Mouse (Mus musculus) brain, embryonic 18.5 days (tissue): ENCODE data around the gene Dyrk3.

ENCODE experiments used
- DNase-seq: peaks from one replicate; pipeline ENCODE4 v3.0.0-alpha.2; 2012; ENCODE audit warnings: low read depth, low spot score

The Dyrk3 gene

GRCm38 (mm10) chr1:131112576-131112975 is 25.6 kb downstream of the Dyrk3 start:
- no peak for DNase-seq

GRCm38 (mm10) chr1:131110525-131111106 is 27.5 kb downstream of the Dyrk3 start:
- no peak for DNase-seq

GRCm38 (mm10) chr1:131107575-131108308 is 30.4 kb downstream of the Dyrk3 start:
- no peak for DNase-seq

GRCm38 (mm10) chr1:131103776-131104424 is 34.2 kb downstream of the Dyrk3 start:
- DNase-seq = no peak

GRCm38 (mm10) chr1:131100808-131101207 is 37.3 kb downstream of the Dyrk3 start:
- no peak for DNase-seq

GRCm38 (mm10) chr1:131097700-131098094 is 40.4 kb downstream of the Dyrk3 start, which contains the start of gene Mapkapk2:
Gene Mapkapk2, minus strand, starts transcription at chr1:131097826.
- peak; percentile 80 for DNase-seq

GRCm38 (mm10) chr1:131096803-131097699 is 41.1 kb downstream of the Dyrk3 start:
- DNase-seq = no peak

- no peak for DNase-seq
Measured at GRCm38 (mm10) chr1:131096132-131096695, 41.9 kb downstream of the Dyrk3 start.

GRCm38 (mm10) chr1:131095574-131095973 is 42.6 kb downstream of the Dyrk3 start:
- no peak for DNase-seq

GRCm38 (mm10) chr1:131093889-131094288 is 44.3 kb downstream of the Dyrk3 start:
- DNase-seq = no peak

- no peak for DNase-seq
Measured at GRCm38 (mm10) chr1:131092846-131093245, 45.3 kb downstream of the Dyrk3 start.

GRCm38 (mm10) chr1:131092173-131092572 is 46.0 kb downstream of the Dyrk3 start:
- no peak for DNase-seq

- no peak for DNase-seq
Measured at GRCm38 (mm10) chr1:131091481-131091880, 46.7 kb downstream of the Dyrk3 start.

- no peak for DNase-seq
Measured at GRCm38 (mm10) chr1:131090877-131091276, 47.3 kb downstream of the Dyrk3 start.

GRCm38 (mm10) chr1:131090261-131090660 is 47.9 kb downstream of the Dyrk3 start:
- DNase-seq = no peak

GRCm38 (mm10) chr1:131089525-131090127 is 48.5 kb downstream of the Dyrk3 start:
- DNase-seq = no peak

- DNase-seq = no peak
Measured at GRCm38 (mm10) chr1:131088547-131088946, 49.6 kb downstream of the Dyrk3 start.

GRCm38 (mm10) chr1:131086907-131087306 is 51.2 kb downstream of the Dyrk3 start:
- DNase-seq = no peak

GRCm38 (mm10) chr1:131085957-131086739 is 52.0 kb downstream of the Dyrk3 start:
- no peak for DNase-seq

GRCm38 (mm10) chr1:131085272-131085671 is 52.9 kb downstream of the Dyrk3 start:
- DNase-seq = no peak
